Mouse (Mus musculus) embryonic facial prominence, embryonic 10.5 days (tissue): ENCODE measurements around the gene Neurl4. TPM values are rescaled to one million over a fixed set of nuclear protein-coding genes. Genes with fewer than 3 reads are reported as not detected.
"Not testable (repeated sequence)": the region's sequence is repeated elsewhere in the genome, so short reads cannot be mapped to it uniquely, and the experiment has no call there.

Experiments
- DNase-seq: peaks from one replicate; pipeline ENCODE4 v3.0.0-alpha.2; 2017; ENCODE audit warnings: low spot score
- H3K27ac ChIP-seq: fragments of 300-500 bp; sonication (generic); replicated peaks from 2 replicates; pipeline ENCODE4 v1.5.1; 2016; ENCODE audit warnings: mild to moderate bottlenecking
- H3K27me3 ChIP-seq: fragments of 300-500 bp; sonication (generic); replicated peaks from 2 replicates; pipeline ENCODE4 v1.6.1; 2016; ENCODE audit warnings: low read depth, mild to moderate bottlenecking; ENCODE audit not compliant: poor library complexity, severe bottlenecking
- H3K36me3 ChIP-seq: fragments of 300-500 bp; sonication (generic); replicated peaks from 2 replicates; pipeline ENCODE4 v1.6.1; 2016; ENCODE audit warnings: mild to moderate bottlenecking, moderate library complexity
- H3K4me1 ChIP-seq: fragments of 300-500 bp; sonication (generic); 2 replicates; pipeline ENCODE4 v1.6.1; 2016
- H3K4me3 ChIP-seq: fragments of 300-500 bp; sonication (generic); 2 replicates; pipeline ENCODE4 v1.5.1; 2016; ENCODE audit warnings: mild to moderate bottlenecking, moderate library complexity
- H3K9me3 ChIP-seq: fragments of 300-500 bp; sonication (generic); 2 replicates; pipeline ENCODE4 v1.6.1; 2016; ENCODE audit warnings: mild to moderate bottlenecking
- WGBS: fragments of 180-500 bp; shearing (Covaris S2); methylation state at CpG from one replicate; pipeline ENCODE4 v1.1.7; 2016; 5-methylcytosine and 5-hydroxymethylcytosine counted together
- polyA plus RNA-seq: library from polyadenylated mRNA; unstranded; fragments of >200 nt; fragmentation: Nextera tagmentation; extraction: Ambion mirVana; gene quantifications from 2 replicates; pipeline ENCODE4 v1.2.1, GENCODE M21; 2016

The Neurl4 gene
- polyA plus RNA-seq: 10.9 and 11.1 TPM in 2 replicates

- WGBS: under 1% methylated on average over 38 of the region's 38 CpGs
Measured at GRCm38 (mm10) chr11:69900471-69901405, at the start of gene Neurl4, which contains the start of gene 2810408A11Rik. Gene Neurl4 (plus strand): TSS chr11:69901072. Gene 2810408A11Rik (minus strand): TSS chr11:69900987.

GRCm38 (mm10) chr11:69853994-69854393 lies 46.9 kb upstream of the Neurl4 start:
- Histone ChIP-seq H3K9me3 (no peaks in the 10 kb centered on the region), H3K27ac (0 out of 2 replicates have a peak overlapping the region, but pooled peaks have one; percentile 41), H3K27me3 (peaks cover 32% of the 10 kb centered on the region), H3K36me3 (peaks cover 42% of the 10 kb centered on the region), H3K4me1 (peaks cover 27% of the 10 kb centered on the region), H3K4me3 (0 out of 2 replicates have a peak overlapping the region, but pooled peaks have one; percentile 14)
- 77% methylated on average over 7 of the region's 7 CpGs for WGBS
- no peak for DNase-seq

More at GRCm38 (mm10) chr11:69900471-69901405, at the start of gene Neurl4, which contains the start of gene 2810408A11Rik:
- peak; percentile 94 for DNase-seq
- no peaks in the 10 kb centered on the region for H3K9me3 ChIP-seq
- peaks cover 39% of the 10 kb centered on the region for H3K36me3 ChIP-seq
- peak within 1 kb of the TSS; percentile 93 for H3K4me3 ChIP-seq
- H3K4me1 ChIP-seq: peaks cover 42% of the 10 kb centered on the region
- no peaks in the 10 kb centered on the region; the same call in 1 of the 2 replicates for H3K27me3 ChIP-seq
- H3K27ac ChIP-seq: peak within 1 kb of the TSS; percentile 99

DNA sequence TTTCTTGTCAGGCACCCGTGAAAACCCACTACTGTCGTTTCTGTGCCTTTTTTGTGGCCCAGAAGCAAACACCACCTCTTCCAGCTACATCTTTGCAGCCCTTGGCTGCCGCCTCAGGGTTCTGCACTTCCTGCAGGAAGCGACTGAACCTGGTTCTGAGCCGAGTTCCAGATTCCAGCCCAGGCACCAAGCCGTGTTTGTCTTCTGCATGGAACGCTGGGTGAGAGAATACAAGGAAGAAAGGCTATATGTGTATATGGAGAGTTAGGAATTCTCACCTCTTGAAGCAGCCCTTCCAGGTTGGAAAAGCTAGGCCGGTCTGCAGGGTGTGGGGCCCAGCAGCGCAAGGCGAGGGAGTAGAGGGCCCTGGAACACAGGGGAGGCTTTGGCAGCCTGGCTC lies 46.2 kb upstream of the Neurl4 start:
- H3K9me3 ChIP-seq: no peaks in the 10 kb centered on the region
- H3K36me3 ChIP-seq: peaks cover 35% of the 10 kb centered on the region
- WGBS: 86% methylated on average over 10 of the region's 10 CpGs
- H3K4me1 ChIP-seq: peaks cover 27% of the 10 kb centered on the region
- peaks cover 39% of the 10 kb centered on the region for H3K27me3 ChIP-seq
- no peak for DNase-seq
- peak overlapping the region; percentile 52; the same call in 1 of the 2 replicates for H3K27ac ChIP-seq
- H3K4me3 ChIP-seq: no peak overlapping the region

DNA sequence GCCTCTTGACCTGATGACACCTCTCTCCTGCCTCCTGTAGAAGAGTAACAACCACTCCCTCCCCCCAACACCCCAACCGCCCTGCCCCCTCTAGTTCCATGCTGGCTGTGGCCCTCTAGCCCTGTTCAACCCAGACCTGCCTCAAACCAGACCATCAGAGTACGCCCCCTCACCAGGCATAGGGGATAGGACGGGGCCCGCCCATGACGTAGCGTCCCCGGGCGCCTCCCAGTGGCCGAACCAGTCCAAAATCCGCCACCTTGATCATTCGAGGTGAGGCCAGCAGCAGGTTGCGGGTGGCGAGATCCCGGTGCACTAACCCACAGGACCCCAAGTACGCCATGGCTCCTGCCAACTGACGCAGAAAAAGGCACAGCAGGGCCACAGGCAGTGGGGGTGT lies 45.5 kb upstream of the Neurl4 start:
- Histone ChIP-seq H3K9me3 (no peaks in the 10 kb centered on the region), H3K27me3 (peaks cover 41% of the 10 kb centered on the region), H3K4me3 (peak overlapping the region; percentile 13), H3K36me3 (peaks cover 29% of the 10 kb centered on the region), H3K4me1 (peaks cover 27% of the 10 kb centered on the region), H3K27ac (0 out of 2 replicates have a peak overlapping the region, but pooled peaks have one; percentile 11)
- WGBS: 23% methylated on average over 16 of the region's 16 CpGs
- DNase-seq: peak; percentile 77

DNA sequence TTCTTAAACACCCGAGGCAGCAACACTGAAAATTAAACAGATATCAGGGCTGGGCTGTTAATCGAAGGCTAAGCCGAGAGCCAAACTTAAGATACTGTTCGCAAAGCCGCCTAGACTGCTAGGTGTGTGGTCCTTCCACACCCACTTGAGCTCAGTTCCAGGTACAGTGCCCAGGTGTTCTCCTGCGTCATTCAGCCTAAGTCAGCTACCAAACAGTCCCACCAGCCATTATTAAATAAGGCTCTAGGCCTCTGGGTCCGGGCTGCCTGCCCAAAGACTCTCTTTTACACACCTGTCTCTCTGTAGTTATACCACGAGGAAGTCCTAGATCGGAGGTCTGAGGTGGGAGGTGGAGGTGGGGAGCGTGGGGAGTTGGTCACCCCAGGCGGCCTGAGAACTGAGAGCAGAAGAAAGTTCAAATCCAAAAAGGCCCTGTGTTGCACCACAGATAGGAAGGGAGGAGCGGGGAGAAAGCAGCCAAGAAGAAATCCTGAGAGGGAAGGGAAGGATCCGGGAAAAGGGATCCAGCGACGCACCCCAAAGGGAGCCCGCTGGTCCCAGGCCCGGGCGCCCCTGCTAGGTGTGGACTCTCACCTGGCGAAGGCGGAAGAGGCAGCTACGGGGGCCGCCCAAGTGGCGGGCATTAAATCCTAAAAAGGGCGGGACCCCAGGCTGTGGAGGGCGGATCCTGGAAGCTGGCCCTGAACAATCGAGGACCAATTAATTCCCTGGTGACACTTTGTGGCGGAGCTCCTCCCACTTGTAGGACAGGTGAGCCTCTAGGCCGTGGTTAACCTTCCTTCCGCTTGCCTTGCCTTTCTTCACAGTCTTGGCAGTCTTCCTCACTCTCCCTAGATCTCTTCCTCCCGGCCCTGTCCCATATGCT lies 42.5 kb upstream of the Neurl4 start, which contains the start of gene Tnk1:
Gene Tnk1 (minus strand): TSS at position 618 of the 886 bp plus-strand sequence.
- Histone ChIP-seq H3K27me3 (peaks cover 41% of the 10 kb centered on the region), H3K4me3 (peak within 1 kb of the TSS; percentile 41), H3K27ac (peak within 1 kb of the TSS; percentile 20; the same call in 1 of the 2 replicates), H3K36me3 (no peaks in the 10 kb centered on the region), H3K9me3 (no peaks in the 10 kb centered on the region), H3K4me1 (peaks cover 17% of the 10 kb centered on the region)
- 18% methylated on average over 30 of the region's 30 CpGs for WGBS
- peak; percentile 34 for DNase-seq

- DNase-seq, H3K36me3 ChIP-seq, H3K9me3 ChIP-seq, H3K4me1 ChIP-seq, H3K27ac ChIP-seq, H3K4me3 ChIP-seq: not testable (repeated sequence)
- peaks cover 12% of the 10 kb centered on the region for H3K27me3 ChIP-seq
- 86% methylated on average over 3 of the region's 3 CpGs for WGBS
Measured at GRCm38 (mm10) chr11:69863729-69864128, 37.1 kb upstream of the Neurl4 start.

DNA sequence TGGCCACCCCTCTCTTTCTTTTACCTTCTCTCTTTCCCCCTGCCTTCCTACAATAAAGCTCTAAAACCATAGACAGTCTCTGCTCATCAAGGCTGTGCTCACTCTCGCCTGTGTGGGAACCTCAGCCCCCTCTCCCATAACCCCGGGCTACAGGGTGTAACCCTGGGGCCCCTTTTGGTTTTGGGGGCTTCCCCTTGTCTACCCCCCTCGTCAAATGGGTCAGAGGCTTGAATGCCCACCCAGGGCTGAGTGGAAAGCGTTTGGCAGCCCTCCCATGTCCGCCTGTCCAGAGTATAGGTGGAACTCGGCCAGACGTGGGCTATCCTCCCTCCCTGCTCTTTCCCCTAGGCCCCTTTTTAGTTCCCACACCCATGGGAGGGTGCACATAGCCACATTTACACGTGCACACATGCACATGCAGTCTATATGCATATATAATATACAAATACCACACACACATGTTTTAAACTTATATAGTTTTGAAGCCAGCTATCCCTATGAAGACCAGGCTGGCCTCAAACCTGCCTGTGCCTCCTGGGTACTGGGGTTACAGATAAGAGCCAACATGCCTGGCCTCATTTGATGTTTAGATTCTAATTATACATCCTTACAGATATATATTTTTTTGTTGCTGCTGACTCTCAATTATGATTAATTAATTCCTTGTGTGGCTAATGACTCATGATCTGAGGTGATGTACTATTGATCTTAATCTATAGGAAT lies 36.6 kb upstream of the Neurl4 start:
- 62% methylated on average over 8 of the region's 8 CpGs for WGBS
- no peak for DNase-seq
- Histone ChIP-seq H3K36me3 (no peaks in the 10 kb centered on the region), H3K4me1 (0 out of 2 replicates have a peak, but pooled peaks cover 3% of the 10 kb centered on the region), H3K4me3 (no peak overlapping the region), H3K27ac (no peak overlapping the region), H3K27me3 (peaks cover 6% of the 10 kb centered on the region), H3K9me3 (no peaks in the 10 kb centered on the region)

GRCm38 (mm10) chr11:69865561-69865960 lies 35.3 kb upstream of the Neurl4 start:
- H3K27ac ChIP-seq: no peak overlapping the region
- no peaks in the 10 kb centered on the region for H3K36me3 ChIP-seq
- 82% methylated on average over 9 of the region's 9 CpGs for WGBS
- DNase-seq: no peak
- H3K9me3 ChIP-seq: no peaks in the 10 kb centered on the region
- H3K27me3 ChIP-seq: no peaks in the 10 kb centered on the region
- H3K4me3 ChIP-seq: no peak overlapping the region
- 0 out of 2 replicates have a peak, but pooled peaks cover 3% of the 10 kb centered on the region for H3K4me1 ChIP-seq

DNA sequence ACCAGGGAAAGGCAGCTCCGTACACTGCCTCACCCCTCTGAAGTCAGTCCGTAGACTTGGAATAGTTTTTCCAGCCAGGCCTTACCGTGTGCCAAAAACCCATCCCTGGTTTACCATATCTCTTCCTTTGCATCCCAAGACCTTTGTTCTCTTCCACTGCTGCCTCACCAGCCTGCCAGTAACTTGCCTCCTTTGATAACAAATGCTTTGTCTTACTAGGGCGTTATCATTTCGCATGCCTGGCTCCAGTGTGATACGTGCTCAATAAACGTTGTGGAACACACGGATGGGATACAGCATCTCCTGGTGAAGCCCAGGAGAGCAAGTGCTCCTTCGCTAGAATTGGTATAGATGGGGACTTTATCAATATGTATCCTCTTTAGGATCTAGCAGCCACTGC lies 33.5 kb upstream of the Neurl4 start:
- Histone ChIP-seq H3K36me3 (no peaks in the 10 kb centered on the region), H3K9me3 (no peaks in the 10 kb centered on the region), H3K4me3 (no peak overlapping the region), H3K27ac (no peak overlapping the region), H3K4me1 (0 out of 2 replicates have a peak, but pooled peaks cover 3% of the 10 kb centered on the region), H3K27me3 (0 out of 2 replicates have a peak, but pooled peaks cover 2% of the 10 kb centered on the region)
- WGBS: 72% methylated on average over 9 of the region's 9 CpGs
- no peak for DNase-seq

- H3K4me1 ChIP-seq: 0 out of 2 replicates have a peak, but pooled peaks cover 3% of the 10 kb centered on the region
- H3K4me3 ChIP-seq: no peak overlapping the region
- H3K27me3 ChIP-seq: 0 out of 2 replicates have a peak, but pooled peaks cover 2% of the 10 kb centered on the region
- WGBS: 85% methylated on average over 2 of the region's 2 CpGs
- H3K36me3 ChIP-seq: no peaks in the 10 kb centered on the region
- no peak for DNase-seq
- H3K9me3 ChIP-seq: no peaks in the 10 kb centered on the region
- no peak overlapping the region for H3K27ac ChIP-seq
Measured at GRCm38 (mm10) chr11:69870289-69871069, 30.4 kb upstream of the Neurl4 start.

- no peak for DNase-seq
- WGBS: 91% methylated on average over 7 of the region's 7 CpGs
- no peak overlapping the region for H3K27ac ChIP-seq
Measured at GRCm38 (mm10) chr11:69871822-69872221, 29.1 kb upstream of the Neurl4 start.

More at GRCm38 (mm10) chr11:69871822-69872221, 29.1 kb upstream of the Neurl4 start:
- Histone ChIP-seq H3K9me3 (no peaks in the 10 kb centered on the region), H3K27me3 (0 out of 2 replicates have a peak, but pooled peaks cover 2% of the 10 kb centered on the region), H3K36me3 (no peaks in the 10 kb centered on the region), H3K4me1 (peaks cover 14% of the 10 kb centered on the region), H3K4me3 (no peak overlapping the region)
